Mouse (Mus musculus) adrenal gland (tissue): ENCODE measurements around the gene Rsph1.

Source experiments
- intact Hi-C: fragments of 180-260 bp; cut with DNase I; formaldehyde crosslinking; loops from one replicate; pipeline ENCODE4 v1.15.1; 2025
- long read RNA-seq, 2 experiments: library from polyadenylated mRNA; unstranded; transcript quantifications; one replicate each; pipeline ENCODE4 v2.0.0; 2020; ENCODE audit warnings: borderline replicate concordance in 1 of 2; ENCODE audit not compliant: insufficient replicate concordance in 1 of 2

Gene Rsph1
- long read RNA-seq, experiment 1, partial matches to known transcripts: 0 of 4 reads
- long read RNA-seq, experiment 1, other reads (novel, unspliced or antisense): 0 of 4 reads
- long read RNA-seq, experiment 2, transcript Rsph1-201 (9 exons, 1,191 nt): major isoform, 8 of 8 reads
- long read RNA-seq, experiment 2, partial matches to known transcripts: 0 of 8 reads
- long read RNA-seq, experiment 2, other reads (novel, unspliced or antisense): 0 of 8 reads

DNA sequence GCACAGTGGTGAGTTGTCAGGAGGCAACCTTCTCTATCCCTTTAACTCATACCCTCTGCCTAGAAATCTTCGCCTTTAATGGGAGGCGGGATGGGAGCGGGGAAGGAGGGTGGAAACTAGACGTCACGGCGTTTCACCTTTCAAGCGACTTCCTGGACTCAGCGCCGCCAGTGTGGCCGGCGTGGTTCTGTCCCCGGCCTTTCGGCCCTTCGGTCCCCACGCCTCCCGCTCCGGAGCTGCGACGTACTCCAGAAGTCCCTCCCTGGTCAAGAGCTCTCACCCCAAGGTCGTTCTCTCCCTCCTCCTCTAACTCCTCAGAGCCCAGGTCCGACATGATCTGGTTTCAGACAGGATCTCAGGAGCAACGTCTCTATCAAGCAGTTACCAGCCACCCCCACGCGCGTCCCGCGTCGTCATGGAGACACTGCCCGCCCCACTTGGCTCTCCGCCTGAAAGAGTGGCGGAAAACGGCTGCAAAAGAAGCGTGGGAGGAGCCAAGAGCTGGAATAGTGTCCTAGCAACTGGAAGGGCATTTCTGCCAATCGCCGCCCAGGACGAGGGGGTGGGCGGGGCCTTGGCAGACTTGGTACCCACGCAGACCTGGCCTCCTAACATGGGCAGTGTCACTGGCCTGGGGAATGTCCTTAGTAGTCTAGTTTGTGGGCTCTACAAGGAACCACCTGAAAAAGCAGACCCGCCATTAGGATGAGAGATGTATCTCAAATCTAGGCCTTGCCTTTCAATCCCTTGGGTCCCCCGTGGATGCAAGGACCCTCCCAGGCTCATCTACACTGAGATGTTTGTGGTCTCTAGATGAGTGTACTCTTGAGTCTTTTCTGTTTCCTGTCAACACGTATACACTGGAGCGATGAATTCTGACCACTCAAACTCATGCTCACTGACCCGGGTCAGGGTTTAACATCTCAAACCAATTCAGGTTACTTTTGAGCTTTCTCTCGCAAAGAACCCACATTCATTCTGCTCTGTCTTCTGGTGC lies at the start of gene Rsph1:
Gene Rsph1 (minus strand): TSS at position 462 of the 997 bp plus-strand sequence.
- intact Hi-C loops: no loop called here

DNA sequence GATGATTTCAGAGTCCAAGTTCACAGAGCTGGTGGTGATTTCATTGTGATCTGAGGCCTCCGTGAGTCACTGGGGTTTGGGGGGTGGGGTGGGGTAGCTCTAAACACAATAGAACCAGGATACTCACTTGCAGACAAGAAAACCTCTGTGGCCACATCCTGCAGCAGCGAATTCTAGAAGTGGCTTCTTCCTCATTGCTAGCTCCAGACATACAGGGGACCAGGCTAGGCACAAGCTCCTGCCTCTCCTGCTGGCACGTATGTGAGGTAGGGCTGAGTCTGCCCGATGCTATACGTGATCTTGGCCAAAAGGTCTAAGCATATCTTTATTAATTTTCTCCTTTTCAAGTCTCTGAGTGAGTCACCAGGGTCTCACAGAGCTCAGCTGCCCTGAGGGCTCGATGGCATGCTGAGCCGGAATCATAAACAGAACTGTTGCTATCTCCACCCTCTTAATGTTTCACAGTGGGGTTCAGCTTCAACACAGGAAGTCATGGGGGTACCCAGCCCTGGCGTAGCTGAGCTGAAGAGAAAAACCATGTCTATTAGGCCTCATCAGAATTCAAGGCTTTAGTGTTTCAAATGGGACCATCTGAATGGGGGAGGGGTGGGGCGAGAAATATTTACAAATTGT lies 49.2 kb upstream of the Rsph1 start:
- intact Hi-C loops: no loop called here

DNA sequence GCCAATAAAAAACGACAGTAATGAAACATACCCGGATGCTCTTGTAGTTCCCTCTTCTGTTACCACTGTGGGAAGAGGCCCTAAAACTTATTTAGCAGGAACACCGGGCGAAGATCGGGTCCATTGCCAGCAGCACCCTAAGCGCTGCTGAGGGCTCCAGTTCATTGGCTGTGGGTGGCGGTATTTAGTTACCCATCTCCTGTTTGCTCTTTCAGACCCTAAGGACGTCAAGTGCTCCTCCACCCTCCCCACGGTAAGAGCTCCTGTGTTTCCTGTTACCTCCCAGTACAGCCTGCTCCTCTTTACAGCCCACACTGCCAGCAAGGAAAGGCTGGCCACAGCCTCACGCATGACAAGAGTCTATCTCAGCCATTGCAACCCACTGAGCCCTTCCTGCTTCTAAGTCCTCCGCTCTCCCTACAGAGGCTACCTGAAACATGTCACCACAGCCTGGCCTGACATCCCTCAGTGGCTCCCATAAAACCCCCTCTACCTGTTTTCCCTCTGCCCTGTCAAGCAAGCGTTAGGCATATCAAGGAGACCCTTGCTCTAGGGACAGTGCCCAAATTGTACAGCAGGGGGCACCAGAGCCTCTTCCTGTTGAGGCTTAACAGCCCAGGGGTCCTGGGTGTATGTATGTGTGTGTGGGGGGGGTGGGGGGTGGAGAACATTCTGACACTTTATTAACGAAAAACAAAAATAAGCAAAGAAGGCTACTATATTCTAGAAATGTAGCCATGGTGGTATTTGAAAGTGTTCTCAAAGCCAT lies 48.5 kb upstream of the Rsph1 start:
- intact Hi-C loops: no loop called here

DNA sequence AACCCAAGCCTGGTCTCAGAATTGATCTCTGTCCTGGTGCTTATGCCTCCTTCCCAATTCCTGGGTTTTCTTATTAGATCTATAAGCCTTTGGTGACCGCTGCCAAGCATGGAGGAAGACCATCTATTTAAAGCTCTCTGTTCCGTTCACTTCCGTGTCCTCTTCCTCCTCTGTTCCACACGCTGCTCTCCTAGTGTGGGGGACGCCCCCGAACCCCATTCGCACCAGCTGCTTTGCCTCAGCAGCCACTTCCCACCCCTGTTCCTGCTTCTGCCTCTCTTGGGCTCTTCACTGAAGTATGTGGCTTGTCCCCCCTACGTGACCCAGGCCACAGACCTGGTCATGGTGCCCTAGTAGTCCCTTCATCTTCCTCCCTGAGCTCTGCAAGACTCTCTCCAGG lies 47.0 kb upstream of the Rsph1 start:
- intact Hi-C loops: no loop called here

DNA sequence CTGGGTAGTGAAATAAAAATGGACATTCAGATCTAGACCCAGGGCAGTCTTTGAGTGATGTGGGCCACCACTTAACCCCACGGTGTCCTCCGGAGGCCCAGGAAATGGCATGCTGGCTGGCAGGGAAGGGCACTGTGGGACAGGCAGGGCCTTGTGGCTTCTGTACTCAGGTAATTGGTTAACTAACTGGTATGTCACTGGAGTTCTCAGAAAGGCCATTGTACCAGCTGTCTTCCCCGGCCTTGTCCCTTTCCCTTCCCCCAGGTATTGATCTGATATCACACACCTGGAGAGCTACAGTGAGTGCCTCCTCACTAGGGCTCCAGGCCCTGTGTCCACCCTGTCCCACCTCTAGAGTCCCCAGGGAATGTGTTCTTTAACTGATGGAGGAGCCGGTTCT lies 46.2 kb upstream of the Rsph1 start:
- intact Hi-C loops: no loop called here

DNA sequence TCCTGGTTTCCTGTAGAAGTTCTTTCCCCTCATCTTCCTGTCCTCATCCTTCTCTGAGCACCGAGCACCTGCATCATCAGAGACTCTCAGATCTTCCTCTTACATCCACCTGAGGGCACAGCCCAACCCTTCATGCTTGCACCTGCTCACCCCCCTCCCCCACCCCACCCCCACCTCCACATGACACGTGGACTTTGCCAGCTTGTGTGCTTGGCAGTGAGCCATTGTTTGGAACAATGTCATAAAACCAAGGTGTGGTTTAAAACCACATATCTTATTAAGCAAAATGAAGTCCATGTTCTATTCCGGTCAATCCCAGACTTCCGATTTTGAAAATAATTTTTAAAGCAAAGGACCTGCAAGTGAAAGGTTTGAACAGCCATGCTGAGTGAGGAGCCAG lies 45.3 kb upstream of the Rsph1 start:
- intact Hi-C loops: no loop called here

DNA sequence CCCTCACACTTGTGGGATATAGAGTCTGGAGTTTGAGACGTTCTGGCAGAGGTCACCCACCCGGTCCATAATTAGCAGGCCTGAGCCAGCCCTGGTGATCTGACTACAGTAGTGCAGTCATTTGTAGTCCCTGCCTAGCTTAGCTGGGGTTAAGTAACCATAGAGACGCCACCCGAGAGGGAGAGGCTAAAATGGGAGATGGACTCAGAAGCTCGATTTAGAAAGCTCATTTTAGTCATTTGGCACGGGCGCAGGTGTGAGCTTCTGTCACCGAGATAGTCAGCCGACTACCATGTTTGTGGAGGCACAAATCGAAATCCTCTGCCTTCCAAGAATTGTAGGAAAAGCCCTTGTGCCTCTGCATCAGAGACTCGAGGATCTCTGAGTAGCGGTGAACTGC lies 44.2 kb upstream of the Rsph1 start:
- intact Hi-C loops: no loop called here

DNA sequence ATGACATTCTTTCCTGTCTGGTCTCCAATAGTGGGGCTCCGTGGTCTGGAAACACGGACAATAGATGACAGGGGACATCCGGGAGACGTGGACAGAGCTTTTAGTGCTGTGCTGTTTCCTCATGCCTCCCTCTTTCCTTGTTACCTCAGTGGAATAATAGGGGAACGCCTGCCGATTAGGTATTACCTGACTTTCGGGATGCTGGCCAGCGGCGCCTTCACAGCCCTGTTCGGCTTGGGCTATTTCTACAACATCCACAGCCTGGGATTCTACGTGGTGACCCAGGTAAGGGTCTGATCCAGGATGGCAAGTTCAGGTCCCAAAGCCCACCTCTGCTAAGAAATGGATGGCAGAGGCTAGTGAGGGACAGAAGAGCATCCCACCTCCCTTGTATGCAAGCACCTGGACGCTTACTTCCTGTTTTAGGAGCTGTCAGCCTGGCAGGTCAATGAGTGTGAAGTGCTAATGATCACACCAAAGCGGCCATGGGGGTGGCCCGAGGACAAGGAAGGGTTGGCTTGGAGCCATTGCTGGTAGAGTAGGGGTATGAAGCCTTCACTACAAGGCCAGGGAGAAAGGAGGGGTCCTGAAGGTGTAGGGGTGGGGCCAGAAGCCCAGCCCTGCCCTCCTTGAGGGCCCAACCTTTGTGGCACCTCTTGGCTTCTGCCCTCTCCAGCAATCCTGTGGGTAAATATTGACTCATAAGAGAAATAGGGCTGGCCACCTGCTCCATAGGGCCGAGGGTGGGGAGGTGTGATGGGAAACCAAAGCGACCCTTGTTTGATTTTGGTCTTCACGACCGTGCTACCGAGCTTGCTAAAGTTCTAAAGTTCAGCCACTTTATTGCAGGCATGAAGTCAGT lies 42.0 kb upstream of the Rsph1 start:
- intact Hi-C loops: no loop called here

DNA sequence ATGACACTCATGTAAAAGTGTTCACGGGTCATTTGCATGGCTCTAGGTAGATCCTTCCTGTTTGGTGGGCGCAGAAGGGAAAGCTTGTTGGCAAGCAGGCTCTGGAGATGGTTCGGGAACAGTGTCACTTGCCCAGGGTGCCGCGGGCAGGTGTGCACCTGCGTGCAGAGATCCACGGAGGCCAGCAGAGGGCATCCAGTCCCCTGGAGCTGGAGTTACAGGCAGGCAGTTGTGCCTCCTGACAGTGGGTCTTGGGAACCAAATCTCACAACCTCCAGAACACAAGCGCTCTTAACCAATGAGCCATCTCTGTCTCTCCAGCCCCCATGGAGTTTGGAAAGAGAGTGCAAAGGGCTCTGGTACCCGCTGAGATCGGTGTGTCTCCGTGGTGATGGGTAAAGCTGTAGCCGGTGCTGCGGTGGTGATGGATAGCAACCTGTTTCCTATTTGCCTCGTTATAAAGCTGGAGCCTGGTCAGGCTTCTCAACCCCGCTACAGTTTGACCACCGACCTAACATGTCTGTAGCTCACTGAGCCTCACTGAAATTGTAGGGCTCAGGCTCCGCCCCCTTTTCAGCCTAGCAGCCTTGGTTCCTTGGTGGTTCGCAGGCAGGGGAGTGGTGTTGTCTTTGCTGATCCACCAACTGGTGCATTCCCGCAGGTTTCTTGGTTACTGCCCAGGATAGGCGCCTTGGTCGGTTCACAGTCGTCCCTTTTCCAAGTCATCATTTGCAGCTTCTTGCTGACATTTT lies 40.5 kb upstream of the Rsph1 start:
- intact Hi-C loops: no loop called here

DNA sequence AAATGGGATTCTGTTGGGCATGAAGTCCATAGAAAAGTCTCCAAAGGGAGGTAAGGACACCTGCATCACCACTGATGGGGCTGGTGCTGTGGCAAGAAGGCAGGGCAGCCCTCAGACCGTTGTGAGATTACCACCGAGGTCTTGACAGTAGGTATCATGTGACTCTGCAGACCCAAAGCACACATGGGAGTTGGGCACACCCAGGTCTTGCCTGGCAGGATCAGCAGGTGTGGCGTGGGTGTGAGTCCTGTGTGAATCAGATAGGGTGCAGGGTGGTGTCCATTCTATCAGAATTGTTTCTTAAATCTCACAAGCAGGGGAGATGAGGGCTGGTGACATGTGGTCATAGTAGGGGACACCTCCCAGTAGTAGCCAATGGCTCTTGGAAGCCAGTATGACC lies 39.8 kb upstream of the Rsph1 start:
- intact Hi-C loops: no loop called here

DNA sequence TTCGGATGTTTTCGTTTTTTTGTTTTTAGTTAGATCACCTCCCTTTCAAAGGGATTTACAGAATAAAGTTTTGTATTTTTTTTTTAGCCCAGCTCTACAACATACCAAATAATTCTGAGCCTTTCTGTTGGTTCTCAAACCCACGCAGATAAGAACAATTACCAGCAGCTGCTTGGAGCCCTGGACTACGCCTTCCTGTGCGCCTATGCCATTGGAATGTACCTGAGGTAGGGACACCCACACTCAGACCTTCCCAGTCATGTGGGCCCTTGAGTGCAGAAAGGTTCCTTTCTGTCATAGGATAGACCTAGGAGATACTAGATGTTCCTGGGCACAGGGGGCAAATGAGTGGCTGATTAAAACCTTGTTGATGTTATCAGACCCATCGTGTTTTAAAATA lies 38.8 kb upstream of the Rsph1 start:
- intact Hi-C loops: no loop called here

DNA sequence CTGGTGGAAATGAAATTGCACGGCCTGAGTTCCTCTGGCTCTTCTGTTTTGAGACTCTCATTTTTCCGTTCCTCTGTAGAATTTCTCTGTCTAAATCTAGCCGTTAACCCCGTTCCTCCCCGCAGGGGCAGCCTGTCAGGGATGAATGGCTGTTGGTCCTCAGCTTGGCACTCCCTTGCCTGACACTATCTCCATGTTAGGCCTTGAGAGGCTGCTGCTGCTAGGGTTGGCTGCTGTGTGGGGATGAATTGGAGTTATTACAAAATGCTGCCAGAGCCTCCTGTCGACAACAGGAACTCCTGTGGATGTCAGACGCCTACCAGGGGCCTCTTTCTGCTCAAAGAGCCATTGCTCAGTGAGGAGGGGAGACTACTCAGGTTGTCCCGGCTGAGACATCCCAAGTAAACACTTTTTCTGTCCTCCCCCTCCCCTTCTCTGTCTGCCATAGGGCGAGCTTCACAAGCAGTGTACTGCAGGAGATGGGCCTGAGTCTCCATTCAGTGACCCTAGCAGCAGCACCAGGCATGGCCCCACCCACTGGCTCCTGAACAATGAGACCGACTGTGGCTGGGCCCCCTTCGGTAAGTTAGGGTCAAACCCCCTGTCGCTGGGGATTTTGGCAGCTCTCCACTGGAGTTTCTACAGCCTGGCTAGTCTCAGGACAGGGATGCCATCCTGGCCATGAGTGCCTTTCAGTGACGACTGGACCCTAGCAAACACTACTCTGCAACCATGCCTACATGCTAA lies 38.0 kb upstream of the Rsph1 start:
- intact Hi-C loops: no loop called here

DNA sequence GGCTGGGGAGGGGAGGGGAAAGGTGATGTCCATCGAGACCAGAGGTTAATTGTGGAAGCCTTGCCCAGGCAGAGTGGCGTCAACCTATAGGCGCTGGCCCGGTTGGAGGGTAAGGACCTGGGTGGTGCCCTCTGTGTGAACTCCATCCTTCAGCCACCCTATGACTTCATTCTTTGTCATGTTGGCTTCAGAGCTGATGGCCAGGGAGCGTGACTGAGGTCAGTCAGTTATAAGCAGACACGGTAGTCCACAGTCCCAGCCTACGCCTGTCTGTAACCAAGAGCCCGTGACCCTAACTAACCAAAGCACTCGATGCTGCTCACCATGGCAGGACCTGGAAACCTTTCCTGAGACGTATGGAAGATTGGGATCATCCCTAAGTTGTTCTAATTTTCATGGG lies 35.5 kb upstream of the Rsph1 start:
- intact Hi-C loops: no loop called here

DNA sequence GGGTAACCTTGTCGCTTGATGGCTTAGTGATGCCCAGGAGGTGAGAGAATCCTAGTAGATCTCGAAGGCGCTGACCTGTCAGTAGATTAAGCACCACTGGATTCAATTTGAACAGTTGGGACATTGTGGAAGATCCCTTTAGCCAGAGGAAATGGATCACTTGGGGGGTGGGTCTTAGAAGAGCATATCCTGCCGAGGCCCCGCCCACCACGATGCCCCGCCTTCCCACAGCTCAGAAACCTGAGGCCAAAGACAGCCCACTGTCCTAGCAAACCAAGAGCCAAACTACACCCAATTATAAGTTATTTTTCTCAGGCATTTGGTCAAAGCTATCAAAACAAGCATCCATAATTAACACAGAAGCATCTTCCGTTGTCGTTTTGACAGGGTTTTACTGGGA lies 33.9 kb upstream of the Rsph1 start:
- intact Hi-C loops: no loop called here

DNA sequence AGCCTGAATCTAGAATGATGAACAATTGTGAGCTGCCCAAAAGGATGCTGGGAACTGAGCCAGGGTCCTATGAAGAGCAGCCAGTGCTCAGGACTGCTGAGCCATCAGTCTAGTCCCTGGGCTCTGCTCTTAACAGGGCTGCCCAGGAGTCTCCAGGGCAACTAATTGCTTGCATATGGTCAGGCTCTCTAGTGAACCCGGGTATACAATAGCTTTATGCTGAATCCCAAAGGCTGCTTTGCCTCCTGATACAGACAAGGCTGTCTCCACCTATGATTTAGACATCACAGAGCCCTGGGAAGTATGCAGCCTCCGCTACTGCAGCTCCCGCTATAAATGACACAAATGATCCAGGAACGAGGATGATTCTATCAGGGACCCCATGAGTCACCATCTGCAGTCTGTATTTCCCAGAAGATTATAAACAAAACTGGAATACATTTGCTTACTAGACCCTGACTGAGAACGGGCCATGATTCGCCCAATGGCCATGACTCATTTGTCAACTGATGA lies 32.2 kb upstream of the Rsph1 start:
- intact Hi-C loops: loop anchor here (1.0 kb wide), 1 partner anchor 55 kb away; no protein-coding TSS in a partner anchor

DNA sequence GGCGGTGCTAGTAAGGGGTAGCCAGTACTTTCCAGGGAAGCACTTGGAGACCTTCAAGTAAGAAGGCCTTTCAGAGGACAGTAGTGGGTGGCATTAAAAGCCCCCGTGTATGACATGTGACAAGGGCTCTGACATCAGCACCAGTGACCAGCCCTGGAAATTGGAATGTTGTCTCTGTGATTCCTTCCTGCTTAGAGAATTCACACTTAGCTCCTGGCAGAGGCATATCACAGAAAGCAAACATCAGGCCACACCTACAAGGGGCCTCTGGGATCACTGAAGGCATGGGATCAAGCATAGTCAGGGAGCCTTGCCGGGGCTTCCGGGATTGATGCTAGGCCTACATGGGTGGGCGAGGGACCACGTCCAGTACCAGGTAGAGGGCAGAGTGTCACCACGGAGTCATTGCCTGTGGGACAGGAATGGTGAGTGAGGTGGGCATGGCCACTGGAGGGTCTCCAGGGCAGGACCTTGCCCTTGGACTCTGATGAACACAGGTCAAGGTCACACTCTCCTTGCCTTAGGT lies 31.2 kb upstream of the Rsph1 start:
- intact Hi-C loops: no loop called here

DNA sequence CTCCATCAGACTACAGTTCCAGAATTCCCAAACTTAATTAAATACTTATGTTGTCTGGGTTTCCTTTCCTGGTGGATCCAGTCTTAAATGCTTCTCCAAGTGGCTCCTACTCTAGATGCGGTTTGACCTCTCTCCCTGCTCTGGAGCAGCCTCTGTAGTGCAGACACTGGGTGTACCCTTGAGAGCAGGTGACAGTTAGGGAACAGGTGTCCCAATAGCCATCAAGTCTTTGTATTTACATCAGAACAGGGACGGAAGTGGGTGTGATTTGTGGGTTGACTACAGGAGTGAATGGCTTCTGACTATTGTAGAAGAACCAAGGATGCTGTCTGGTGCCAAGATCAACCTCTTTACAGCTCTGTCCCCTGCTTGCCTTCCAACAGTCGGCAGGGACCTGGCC lies 30.6 kb upstream of the Rsph1 start:
- intact Hi-C loops: no loop called here

DNA sequence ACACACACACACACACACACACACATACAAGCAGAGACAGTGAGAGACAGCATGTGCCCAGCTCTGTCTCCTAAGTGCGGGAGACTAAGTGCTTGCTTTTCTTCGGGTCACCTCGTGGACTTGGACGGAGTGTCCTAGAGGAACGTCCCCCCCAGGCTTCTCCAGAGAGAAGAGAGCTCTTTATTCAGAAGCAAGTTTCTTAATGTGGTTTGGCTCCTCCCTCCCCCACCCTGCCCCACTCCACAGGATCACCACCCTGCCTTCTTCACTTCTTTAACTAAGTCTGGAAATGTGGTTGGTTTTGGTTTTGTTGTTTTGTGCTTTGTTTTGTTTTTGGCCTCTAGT lies 28.6 kb upstream of the Rsph1 start:
- intact Hi-C loops: no loop called here
